Mouse (Mus musculus) midbrain, embryonic 10.5 days (tissue): Measurements from ENCODE around the gene Nptn. TPM values are rescaled to one million over a fixed set of nuclear protein-coding genes. Genes with fewer than 3 reads are reported as not detected.
"Not testable (repeated sequence)": the region's sequence is repeated elsewhere in the genome, so short reads cannot be mapped to it uniquely, and the experiment has no call there.

ENCODE experiments used
- DNase-seq: peaks from one replicate; pipeline ENCODE4 v3.0.0-alpha.2; 2017; ENCODE audit warnings: low spot score
- H3K27ac ChIP-seq: fragments of 300-500 bp; sonication (generic); replicated peaks from 2 replicates; pipeline ENCODE4 v1.5.1; 2016; ENCODE audit warnings: mild to moderate bottlenecking
- H3K27me3 ChIP-seq: fragments of 300-500 bp; sonication (generic); 2 replicates; pipeline ENCODE4 v1.6.1; 2016; ENCODE audit warnings: low read depth, mild to moderate bottlenecking; ENCODE audit not compliant: poor library complexity, severe bottlenecking
- H3K36me3 ChIP-seq: fragments of 300-500 bp; sonication (generic); 2 replicates; pipeline ENCODE4 v1.6.1; 2016; ENCODE audit warnings: mild to moderate bottlenecking, moderate library complexity
- H3K4me1 ChIP-seq: fragments of 300-500 bp; sonication (generic); 2 replicates; pipeline ENCODE4 v1.6.1; 2016
- H3K4me3 ChIP-seq: fragments of 300-500 bp; sonication (generic); 2 replicates; pipeline ENCODE4 v1.5.1; 2016; ENCODE audit warnings: mild to moderate bottlenecking, moderate library complexity
- H3K9me3 ChIP-seq: fragments of 300-500 bp; sonication (generic); replicated peaks from 2 replicates; pipeline ENCODE4 v1.6.1; 2016; ENCODE audit warnings: mild to moderate bottlenecking
- WGBS: fragments of 180-500 bp; shearing (Covaris S2); methylation state at CpG from one replicate; pipeline ENCODE4 v1.1.7; 2016; 5-methylcytosine and 5-hydroxymethylcytosine counted together
- polyA plus RNA-seq: library from polyadenylated mRNA; unstranded; fragments of >200 nt; fragmentation: Nextera tagmentation; extraction: Ambion mirVana; gene quantifications from 2 replicates; pipeline ENCODE4 v1.2.1, GENCODE M21; 2016

The Nptn gene
- polyA plus RNA-seq, 1 experiment from 2014 or later, result 52.5 TPM

DNA sequence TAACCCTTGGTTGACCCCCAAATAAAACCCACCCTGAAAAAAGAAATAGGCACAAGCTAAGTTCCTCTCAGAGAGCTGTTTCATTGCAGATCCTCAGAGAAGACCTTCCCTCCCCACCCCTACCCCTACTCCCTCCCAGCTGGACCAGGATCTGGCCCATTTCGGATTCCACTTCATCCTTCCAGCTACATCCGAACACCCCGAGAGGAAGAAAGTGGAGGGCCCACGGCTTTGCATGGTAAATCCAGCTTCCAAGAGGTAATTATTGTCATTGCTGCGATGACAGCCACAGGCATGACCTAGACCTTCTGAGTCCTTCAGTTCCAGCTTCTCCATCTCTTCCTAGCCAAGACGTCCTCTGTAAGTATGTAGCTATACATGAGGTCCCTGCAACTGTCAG, 31.1 kb upstream of the Nptn start:
- 90% methylated on average over 6 of the region's 6 CpGs for WGBS
- no peaks in the 10 kb centered on the region for H3K36me3 ChIP-seq
- H3K4me1 ChIP-seq, result peaks cover 55% of the 10 kb centered on the region
- no peaks in the 10 kb centered on the region for H3K9me3 ChIP-seq
- no peak overlapping the region for H3K27ac ChIP-seq
- H3K27me3 ChIP-seq, result no peaks in the 10 kb centered on the region; the same call in 1 of the 2 replicates
- DNase-seq, result no peak
- no peak overlapping the region for H3K4me3 ChIP-seq

DNA sequence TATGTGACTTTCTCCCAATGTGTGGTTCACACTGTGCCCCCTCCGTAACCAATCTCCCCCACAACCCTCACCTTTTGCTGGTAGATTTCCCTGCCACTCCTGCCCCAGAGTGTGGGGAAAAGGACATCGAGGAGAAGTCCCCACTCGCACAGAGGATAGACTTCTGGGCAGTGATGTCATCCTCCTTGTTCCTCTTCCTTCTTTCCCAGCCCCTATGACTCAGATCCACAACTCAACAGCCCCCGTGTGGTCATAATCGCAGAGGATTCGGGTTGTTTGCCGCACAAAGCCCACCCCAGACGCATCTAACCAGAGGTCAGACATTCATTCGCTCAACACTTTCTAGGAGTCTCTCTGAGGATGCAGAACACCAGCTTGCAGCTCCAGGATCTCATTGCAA, 30.0 kb upstream of the Nptn start:
- no peak for DNase-seq
- no peaks in the 10 kb centered on the region for H3K9me3 ChIP-seq
- WGBS, result 85% methylated on average over 9 of the region's 9 CpGs
- H3K36me3 ChIP-seq, result no peaks in the 10 kb centered on the region
- no peaks in the 10 kb centered on the region; the same call in 1 of the 2 replicates for H3K27me3 ChIP-seq
- H3K4me1 ChIP-seq, result peaks cover 56% of the 10 kb centered on the region
- H3K27ac ChIP-seq, result no peak overlapping the region
- H3K4me3 ChIP-seq, result no peak overlapping the region

DNA sequence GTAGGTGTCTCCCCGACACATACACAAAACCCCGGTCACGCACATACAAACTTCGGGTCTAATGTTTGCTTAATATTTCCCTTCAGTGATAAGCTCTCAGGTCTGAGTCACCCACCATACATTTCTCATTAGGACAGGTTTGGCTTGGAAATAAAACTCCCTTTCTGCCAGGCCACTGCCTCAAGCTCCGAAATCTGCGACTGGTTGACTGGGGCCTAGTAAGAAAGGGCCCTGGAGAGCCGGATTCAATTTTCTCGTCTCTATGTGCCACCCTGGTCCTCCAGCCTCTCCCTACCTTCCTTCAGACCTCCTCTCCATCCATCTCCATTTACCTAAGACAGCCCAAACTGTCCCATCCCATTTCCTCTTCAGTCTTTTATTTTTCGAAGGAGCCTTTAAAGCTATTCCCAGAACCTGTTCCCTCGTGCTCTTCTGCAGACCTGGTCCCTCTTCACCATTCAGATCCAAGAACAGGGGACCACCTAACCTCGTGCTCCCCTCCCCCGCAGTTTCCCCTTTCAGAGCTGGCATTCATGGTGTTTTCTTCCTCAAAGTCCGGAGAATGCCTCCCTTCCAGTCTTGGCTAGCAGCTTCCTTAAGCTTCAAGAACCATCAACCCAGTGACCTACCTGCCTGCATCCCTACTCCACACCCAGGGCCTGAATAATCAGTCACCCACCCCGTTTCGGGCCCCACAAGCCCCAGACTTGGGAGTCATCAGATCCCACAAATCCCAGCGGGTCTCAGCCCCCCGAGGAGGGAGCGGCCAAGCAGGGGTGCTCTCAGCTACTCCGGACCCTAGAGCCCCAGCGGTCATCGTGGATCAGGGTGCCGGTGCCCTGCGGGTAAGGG, 27.8 kb upstream of the Nptn start:
- DNase-seq, result no peak
- WGBS, result 17% methylated on average over 23 of the region's 23 CpGs
- Histone ChIP-seq H3K27ac (peak overlapping the region; percentile 96), H3K4me1 (peaks cover 44% of the 10 kb centered on the region), H3K4me3 (peak overlapping the region; percentile 78), H3K9me3 (no peaks in the 10 kb centered on the region), H3K36me3 (no peaks in the 10 kb centered on the region), H3K27me3 (peaks cover 7% of the 10 kb centered on the region)

DNA sequence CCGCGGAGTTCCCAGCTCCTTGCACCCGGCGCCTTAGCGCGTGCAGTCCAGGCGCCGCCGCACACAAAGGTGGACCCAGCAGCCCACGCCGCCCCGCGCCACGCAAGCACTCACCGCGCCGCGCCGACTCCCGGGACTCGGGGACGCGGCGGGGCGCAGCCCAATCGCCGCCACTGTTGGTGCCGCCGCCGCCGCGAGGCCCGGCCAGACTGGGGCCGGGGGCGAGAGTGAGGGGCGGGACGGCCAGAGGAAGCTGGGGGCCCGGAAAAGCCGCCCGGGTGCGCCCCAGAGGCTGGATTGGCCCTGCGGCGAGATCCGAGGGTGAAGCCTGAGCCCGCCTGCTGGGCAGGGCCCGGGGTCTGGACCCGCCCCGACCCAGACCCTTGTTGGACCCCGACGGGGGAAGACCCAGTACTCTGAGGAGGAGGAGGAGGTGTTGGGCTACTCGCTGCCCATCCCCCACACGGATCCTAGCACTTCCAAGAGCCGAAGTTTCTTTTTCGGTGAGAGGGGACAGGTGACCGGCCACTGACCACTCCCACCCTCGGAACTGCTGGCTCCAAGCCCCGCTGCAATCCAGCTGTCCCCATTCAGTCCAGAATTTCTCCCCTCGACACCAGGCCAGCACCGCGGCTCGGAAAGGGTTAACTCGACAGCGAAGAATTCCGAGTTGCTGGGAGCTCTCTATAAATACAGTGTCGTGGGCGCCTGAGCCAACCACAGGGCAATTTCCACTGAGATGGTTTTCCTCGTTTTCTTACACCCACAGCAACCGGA, 26.9 kb upstream of the Nptn start, which contains the start of gene Cd276:
Gene Cd276 (minus strand): TSS at position 530 of the 777 bp plus-strand sequence.
- Histone ChIP-seq H3K4me1 (peaks cover 38% of the 10 kb centered on the region), H3K4me3 (peak within 1 kb of the TSS; percentile 78)
- WGBS, result under 1% methylated on average over 68 of the region's 68 CpGs

GRCm38 (mm10) chr9:58555685-58556414, 26.2 kb upstream of the Nptn start:
- Histone ChIP-seq H3K4me1 (peaks cover 38% of the 10 kb centered on the region), H3K27me3 (peaks cover 7% of the 10 kb centered on the region), H3K9me3 (no peaks in the 10 kb centered on the region), H3K27ac (peak overlapping the region; percentile 96), H3K4me3 (peak overlapping the region; percentile 78), H3K36me3 (no peaks in the 10 kb centered on the region)
- no peak for DNase-seq
- WGBS, result 23% methylated on average over 9 of the region's 9 CpGs

More for the DNA sequence above, 26.9 kb upstream of the Nptn start, which contains the start of gene Cd276:
- peaks cover 7% of the 10 kb centered on the region for H3K27me3 ChIP-seq
- no peaks in the 10 kb centered on the region for H3K9me3 ChIP-seq
- no peaks in the 10 kb centered on the region for H3K36me3 ChIP-seq
- peak within 1 kb of the TSS; percentile 96 for H3K27ac ChIP-seq
- peak; percentile 74 for DNase-seq

GRCm38 (mm10) chr9:58556627-58557026, 25.4 kb upstream of the Nptn start:
- DNase-seq, result no peak
- 57% methylated on average over 7 of the region's 7 CpGs for WGBS
- H3K4me3 ChIP-seq, result no peak overlapping the region
- H3K9me3 ChIP-seq, result no peaks in the 10 kb centered on the region
- peaks cover 38% of the 10 kb centered on the region for H3K4me1 ChIP-seq
- H3K27me3 ChIP-seq, result peaks cover 7% of the 10 kb centered on the region
- H3K27ac ChIP-seq, result no peak overlapping the region
- no peaks in the 10 kb centered on the region for H3K36me3 ChIP-seq

DNA sequence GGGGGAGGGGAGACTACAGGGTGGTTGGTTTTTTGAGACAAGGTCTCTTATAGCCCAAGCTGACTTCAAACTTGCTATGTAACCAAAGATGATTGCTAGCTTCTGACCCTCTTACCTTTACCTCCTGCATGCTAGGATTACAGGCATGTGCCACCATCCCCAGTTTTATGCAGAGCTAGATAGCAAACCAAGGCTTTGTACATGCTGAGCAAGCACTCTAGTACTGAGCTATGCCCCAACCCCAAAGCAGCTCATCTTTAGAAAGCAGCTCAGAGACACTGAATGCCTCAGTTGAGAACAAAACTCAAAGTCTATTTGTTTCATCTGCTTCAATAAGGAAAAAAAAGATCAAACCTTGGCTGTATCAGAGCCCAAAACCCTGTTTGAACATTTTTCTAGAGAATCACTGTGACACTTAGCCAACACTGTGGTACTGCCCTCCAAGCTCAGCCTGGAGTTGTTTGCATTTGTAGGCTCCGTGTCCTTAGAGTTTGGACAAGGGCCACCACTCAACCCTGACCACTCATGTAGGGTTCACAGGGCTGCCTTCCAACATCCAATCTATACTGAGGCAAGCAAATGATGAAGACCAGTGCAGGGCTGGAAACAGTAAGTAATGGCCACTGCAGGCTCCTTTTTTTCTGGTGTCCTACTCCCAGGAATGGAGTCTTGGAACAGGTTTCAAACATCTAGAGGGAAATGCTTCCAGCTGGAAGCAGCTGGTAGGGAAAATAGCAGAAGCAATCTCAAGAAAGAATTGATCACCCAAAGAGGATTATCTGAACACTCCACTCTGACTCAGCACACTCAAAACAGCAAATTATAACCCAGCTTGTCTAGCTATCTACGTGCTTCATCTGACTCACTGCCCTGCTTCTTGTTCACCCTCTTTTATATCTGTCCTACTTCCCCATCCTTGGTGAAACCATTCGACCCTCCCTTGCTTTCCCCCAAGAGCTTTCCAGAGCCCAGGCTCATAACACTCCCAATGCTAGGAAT, 24.3 kb upstream of the Nptn start:
- WGBS, result 75% methylated on average over 3 of the region's 3 CpGs
- Histone ChIP-seq H3K4me1 (peaks cover 30% of the 10 kb centered on the region), H3K4me3 (no peak overlapping the region), H3K27me3 (peaks cover 7% of the 10 kb centered on the region), H3K36me3 (no peaks in the 10 kb centered on the region), H3K9me3 (no peaks in the 10 kb centered on the region), H3K27ac (no peak overlapping the region)
- DNase-seq, result no peak

DNA sequence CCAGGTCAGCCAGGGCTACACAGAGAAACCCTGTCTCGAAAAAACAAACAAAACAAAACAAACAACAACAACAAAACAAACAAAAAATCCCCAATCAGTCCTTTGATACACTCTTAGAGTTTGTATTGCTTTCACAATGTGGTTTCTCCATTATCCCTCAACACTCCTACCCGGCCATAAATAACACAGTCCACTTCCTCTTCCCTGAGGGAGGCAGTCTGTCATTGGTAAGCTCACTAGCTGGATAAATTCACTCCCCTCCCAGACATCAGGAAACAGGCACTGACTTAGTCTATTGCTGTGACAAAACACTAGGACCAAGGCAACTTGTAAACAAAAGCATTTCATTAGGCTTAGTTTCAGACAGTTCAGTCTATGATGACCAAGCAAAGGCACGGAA, 21.8 kb upstream of the Nptn start:
- H3K36me3 ChIP-seq, result no peaks in the 10 kb centered on the region
- H3K27me3 ChIP-seq, result peaks cover 7% of the 10 kb centered on the region
- no peak overlapping the region for H3K27ac ChIP-seq
- H3K9me3 ChIP-seq, result no peaks in the 10 kb centered on the region
- DNase-seq, result no peak
- peaks cover 11% of the 10 kb centered on the region for H3K4me1 ChIP-seq
- no peak overlapping the region for H3K4me3 ChIP-seq
- 76% methylated on average over 3 of the region's 3 CpGs for WGBS

GRCm38 (mm10) chr9:58565945-58566344, 16.1 kb upstream of the Nptn start:
- H3K27ac ChIP-seq, H3K36me3 ChIP-seq, H3K9me3 ChIP-seq, H3K27me3 ChIP-seq, DNase-seq, H3K4me3 ChIP-seq, H3K4me1 ChIP-seq: not testable (repeated sequence)
- 83% methylated on average over 3 of the region's 3 CpGs for WGBS

DNA sequence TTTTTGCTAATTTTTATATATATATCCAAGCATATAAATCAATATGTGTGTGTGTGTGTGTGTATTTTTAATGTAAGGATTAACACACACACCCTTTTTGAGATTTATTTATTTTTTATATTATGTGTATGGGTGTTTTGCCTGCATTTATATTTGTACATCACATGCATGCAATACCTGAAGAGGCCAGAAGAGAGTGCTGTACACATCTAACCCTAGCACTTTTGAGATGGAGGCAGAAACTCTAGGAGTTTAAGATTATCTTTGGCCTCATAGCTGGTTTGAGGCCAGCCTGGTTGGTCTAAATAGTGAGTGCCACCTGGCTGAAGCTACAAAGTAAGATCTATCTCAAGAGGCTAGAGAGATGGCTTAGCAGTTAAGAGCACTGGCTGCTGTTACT, 14.4 kb upstream of the Nptn start:
- no peaks in the 10 kb centered on the region for H3K4me1 ChIP-seq
- no peak overlapping the region for H3K27ac ChIP-seq
- no peaks in the 10 kb centered on the region for H3K9me3 ChIP-seq
- H3K36me3 ChIP-seq, result no peaks in the 10 kb centered on the region
- no peak overlapping the region for H3K4me3 ChIP-seq
- no peaks in the 10 kb centered on the region for H3K27me3 ChIP-seq
- DNase-seq, result peak; percentile 12

- H3K36me3 ChIP-seq, result no peaks in the 10 kb centered on the region
- no peak overlapping the region for H3K27ac ChIP-seq
- H3K4me3 ChIP-seq, result no peak overlapping the region
- no peak for DNase-seq
- H3K27me3 ChIP-seq, result no peaks in the 10 kb centered on the region
- no peaks in the 10 kb centered on the region for H3K4me1 ChIP-seq
- 91% methylated on average over 1 of the region's 1 CpGs for WGBS
- no peaks in the 10 kb centered on the region for H3K9me3 ChIP-seq
Observed at GRCm38 (mm10) chr9:58571001-58571400, 11.0 kb upstream of the Nptn start.
